Mouse (Mus musculus): ENCODE measurements around the gene Sergef. TPM values are rescaled to one million over a fixed set of nuclear protein-coding genes. Genes with fewer than 3 reads are reported as not detected.

Gene Sergef
- total and polyA plus RNA-seq, 2 experiments from 2014 or later: 7.5 to 7.9 TPM

DNA sequence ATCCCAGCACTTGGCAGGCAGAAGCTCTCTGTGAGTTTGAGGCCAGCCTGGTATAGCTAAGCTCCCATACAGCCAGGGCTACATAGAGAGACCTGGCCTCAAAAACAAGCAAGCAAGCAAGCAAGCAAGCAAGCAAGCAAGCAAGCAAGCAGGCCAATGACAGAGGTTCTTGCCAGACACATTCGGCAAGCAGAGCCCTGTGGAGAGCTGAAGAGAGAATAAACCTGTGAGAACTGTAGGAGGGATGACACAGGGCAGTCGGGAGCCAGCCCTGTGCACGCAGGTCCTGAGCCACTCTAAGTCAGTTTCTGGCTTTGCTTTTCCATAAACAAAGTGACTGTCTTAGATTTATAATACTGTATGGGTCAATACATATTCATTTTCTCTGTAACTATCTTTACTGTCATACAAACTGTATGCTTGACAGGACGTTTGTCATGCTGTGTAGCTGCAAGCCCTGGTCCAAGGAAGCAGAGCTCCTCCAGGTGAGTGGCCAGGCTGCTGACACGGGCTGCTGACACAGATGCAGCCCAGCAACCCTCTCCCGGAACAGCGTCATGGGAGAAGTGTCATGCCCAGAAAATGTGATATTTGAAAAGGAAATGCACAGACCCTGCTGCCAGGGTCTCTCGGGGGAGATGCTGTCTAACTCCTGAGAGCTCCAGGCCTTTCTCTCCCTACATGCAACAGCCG, 192.0 kb downstream of the Sergef start:
- no peaks in the 10 kb centered on the region for H3K36me3 ChIP-seq (replicated peaks; ENCODE audit: control insufficient read depth, insufficient read depth, low read length)
- no peak overlapping the region for H3K27ac ChIP-seq (ENCODE audit: low read depth)
- no peaks in the 10 kb centered on the region for H3K9me3 ChIP-seq (replicated peaks; ENCODE audit: control insufficient read depth, low read length)
- no peak overlapping the region for H3K4me2 ChIP-seq (ENCODE audit: low read depth, low read length)
- H3K4me1 ChIP-seq (ENCODE audit: control insufficient read depth, insufficient read depth): no peaks in the 10 kb centered on the region
- no peak overlapping the region for H3K9ac ChIP-seq (replicated peaks; ENCODE audit: low read depth, low read length)
- no peak overlapping the region for H3K4me3 ChIP-seq (ENCODE audit: low read depth, low read length)
- WGBS: 63% methylated on average over 9 of the region's 9 CpGs
- no peaks in the 10 kb centered on the region for H3K27me3 ChIP-seq (ENCODE audit: control insufficient read depth, insufficient read depth, low read length)
- ATAC-seq (ENCODE audit: insufficient read depth, low read depth): no peak
- no peak for TF ChIP-seq CTCF (IDR thresholded peaks at IDR 0.05; ENCODE audit: low read depth)
- no peak for TF ChIP-seq EP300 (IDR thresholded peaks at IDR 0.05; ENCODE audit: low read depth)
- DNase-seq (ENCODE audit: low spot score): no peak

DNA sequence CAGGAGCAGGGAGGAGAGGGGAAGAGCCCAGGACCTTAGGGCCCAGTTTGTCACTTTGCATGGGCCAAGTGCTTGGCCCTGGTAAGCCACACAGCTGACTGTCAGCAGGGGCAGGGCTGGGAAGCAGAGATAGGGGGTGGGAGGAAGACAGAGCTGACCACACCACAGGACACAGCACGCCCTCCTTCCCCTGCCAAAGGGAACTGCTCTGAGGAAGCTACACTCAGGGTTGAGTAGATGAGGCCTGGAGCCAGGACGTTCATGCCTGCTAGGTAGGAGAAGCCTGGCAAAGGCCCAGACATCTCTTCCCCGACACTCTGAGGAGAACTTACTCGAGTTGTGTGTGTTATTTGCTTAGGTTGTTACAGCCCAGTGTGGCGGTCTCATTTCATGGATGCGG, 193.7 kb downstream of the Sergef start:
- no peak overlapping the region for H3K4me3 ChIP-seq (ENCODE audit: low read depth, low read length)
- no peak for TF ChIP-seq CTCF (IDR thresholded peaks at IDR 0.05; ENCODE audit: low read depth)
- no peak for TF ChIP-seq EP300 (IDR thresholded peaks at IDR 0.05; ENCODE audit: low read depth)
- no peaks in the 10 kb centered on the region for H3K9me3 ChIP-seq (replicated peaks; ENCODE audit: control insufficient read depth, low read length)
- no peaks in the 10 kb centered on the region for H3K36me3 ChIP-seq (replicated peaks; ENCODE audit: control insufficient read depth, insufficient read depth, low read length)
- H3K9ac ChIP-seq (replicated peaks; ENCODE audit: low read depth, low read length): no peak overlapping the region
- no peaks in the 10 kb centered on the region for H3K4me1 ChIP-seq (ENCODE audit: control insufficient read depth, insufficient read depth)
- ATAC-seq (ENCODE audit: insufficient read depth, low read depth) (no peak), DNase-seq (ENCODE audit: low spot score) (no peak)
- no peak overlapping the region for H3K27ac ChIP-seq (ENCODE audit: low read depth)
- WGBS: 62% methylated on average over 6 of the region's 6 CpGs
- H3K27me3 ChIP-seq (ENCODE audit: control insufficient read depth, insufficient read depth, low read length): no peaks in the 10 kb centered on the region
- H3K4me2 ChIP-seq (ENCODE audit: low read depth, low read length): no peak overlapping the region

DNA sequence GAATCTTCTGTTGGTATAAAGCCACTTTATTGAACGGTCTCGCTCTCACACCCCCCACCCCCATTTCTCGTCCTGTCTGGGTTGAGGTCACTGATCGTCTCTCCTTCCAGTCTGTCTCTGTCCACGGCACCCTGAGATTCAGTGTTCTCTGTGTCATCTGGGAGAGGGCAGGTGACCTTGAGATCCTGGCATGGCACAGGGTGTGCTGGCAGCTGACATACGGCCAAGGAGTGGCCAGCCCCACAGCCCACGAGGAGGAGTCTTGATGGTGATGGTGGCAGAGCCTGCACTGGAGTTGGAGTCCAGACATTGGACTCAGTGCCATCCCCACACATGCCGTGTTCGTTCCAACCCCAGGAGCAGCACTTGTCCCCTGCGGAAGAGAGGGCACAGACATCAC, 196.4 kb downstream of the Sergef start:
- 74% methylated on average over 10 of the region's 10 CpGs for WGBS
- Histone ChIP-seq H3K9me3 (replicated peaks; ENCODE audit: control insufficient read depth, low read length) (no peaks in the 10 kb centered on the region), H3K36me3 (replicated peaks; ENCODE audit: control insufficient read depth, insufficient read depth, low read length) (no peaks in the 10 kb centered on the region), H3K27me3 (ENCODE audit: control insufficient read depth, insufficient read depth, low read length) (no peaks in the 10 kb centered on the region), H3K4me1 (ENCODE audit: control insufficient read depth, insufficient read depth) (no peaks in the 10 kb centered on the region), H3K4me3 (ENCODE audit: low read depth, low read length) (no peak overlapping the region), H3K9ac (replicated peaks; ENCODE audit: low read depth, low read length) (no peak overlapping the region), H3K27ac (ENCODE audit: low read depth) (no peak overlapping the region), H3K4me2 (ENCODE audit: low read depth, low read length) (no peak overlapping the region)
- DNase-seq (ENCODE audit: low spot score): no peak
- no peak for TF ChIP-seq EP300 (IDR thresholded peaks at IDR 0.05; ENCODE audit: low read depth)
- no peak for TF ChIP-seq CTCF (IDR thresholded peaks at IDR 0.05; ENCODE audit: low read depth)
- ATAC-seq (ENCODE audit: insufficient read depth, low read depth): no peak

DNA sequence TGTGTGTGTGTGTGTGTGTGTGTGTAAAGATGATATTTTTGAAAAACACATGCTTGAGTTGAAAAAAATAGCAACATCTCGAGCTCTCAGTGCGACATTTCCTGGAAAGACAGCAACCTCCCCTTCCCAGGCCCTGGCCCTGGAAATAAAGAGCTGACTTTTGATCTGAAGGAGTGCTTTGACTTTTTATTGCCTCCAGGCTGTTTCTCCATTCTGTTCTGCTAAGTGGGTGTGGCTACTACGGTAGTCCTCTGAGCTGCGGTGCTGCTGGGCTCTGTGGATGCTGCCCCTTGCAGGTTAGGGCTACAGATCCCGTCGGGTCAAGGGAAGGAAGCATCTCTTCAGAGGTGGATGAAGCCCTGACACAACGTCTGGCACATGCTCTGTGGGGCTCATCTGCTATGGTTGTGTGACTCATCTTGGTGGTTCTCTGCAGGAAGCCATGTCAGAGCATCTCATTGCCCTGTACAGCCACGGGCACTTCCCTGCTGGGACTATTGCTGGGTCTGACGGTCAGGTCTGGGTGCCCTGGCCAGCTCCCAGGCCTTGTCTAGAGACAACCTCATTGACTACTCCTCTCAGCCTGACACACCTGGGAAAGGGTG, 201.0 kb downstream of the Sergef start:
- no peaks in the 10 kb centered on the region for H3K27me3 ChIP-seq (ENCODE audit: control insufficient read depth, insufficient read depth, low read length)
- no peak overlapping the region for H3K4me3 ChIP-seq (ENCODE audit: low read depth, low read length)
- WGBS: 65% methylated on average over 9 of the region's 9 CpGs
- no peak overlapping the region for H3K9ac ChIP-seq (replicated peaks; ENCODE audit: low read depth, low read length)
- ATAC-seq (ENCODE audit: insufficient read depth, low read depth) (no peak), DNase-seq (ENCODE audit: low spot score) (no peak)
- no peak overlapping the region for H3K4me2 ChIP-seq (ENCODE audit: low read depth, low read length)
- no peaks in the 10 kb centered on the region for H3K4me1 ChIP-seq (ENCODE audit: control insufficient read depth, insufficient read depth)
- TF ChIP-seq EP300 (IDR thresholded peaks at IDR 0.05; ENCODE audit: low read depth): no peak
- no peak for TF ChIP-seq CTCF (IDR thresholded peaks at IDR 0.05; ENCODE audit: low read depth)
- H3K36me3 ChIP-seq (replicated peaks; ENCODE audit: control insufficient read depth, insufficient read depth, low read length): no peaks in the 10 kb centered on the region
- no peaks in the 10 kb centered on the region for H3K9me3 ChIP-seq (replicated peaks; ENCODE audit: control insufficient read depth, low read length)
- no peak overlapping the region for H3K27ac ChIP-seq (ENCODE audit: low read depth)

DNA sequence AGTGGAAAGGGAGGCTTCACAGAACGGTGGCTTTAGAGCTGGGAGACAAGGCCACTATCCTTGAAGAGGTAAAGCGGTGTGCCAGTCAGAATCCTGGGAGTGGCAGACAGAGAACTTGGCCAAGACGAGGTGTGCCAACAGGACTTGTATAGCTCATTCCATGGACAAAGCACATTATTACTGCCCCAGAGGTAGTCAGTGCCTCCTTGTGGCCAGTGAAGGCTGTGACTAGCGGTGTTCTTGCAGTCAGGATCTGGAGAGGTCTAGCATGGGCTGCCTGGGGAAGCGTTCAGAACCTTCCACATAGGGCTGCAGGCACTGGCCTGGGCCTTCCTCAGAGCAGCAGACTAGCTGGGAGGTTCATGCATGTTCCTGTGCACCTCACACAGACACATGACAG, 203.8 kb downstream of the Sergef start:
- 86% methylated on average over 5 of the region's 5 CpGs for WGBS

More for the DNA sequence above, 203.8 kb downstream of the Sergef start:
- Histone ChIP-seq H3K27me3 (ENCODE audit: control insufficient read depth, insufficient read depth, low read length) (no peaks in the 10 kb centered on the region), H3K4me2 (ENCODE audit: low read depth, low read length) (no peak overlapping the region), H3K9ac (replicated peaks; ENCODE audit: low read depth, low read length) (no peak overlapping the region), H3K4me3 (ENCODE audit: low read depth, low read length) (no peak overlapping the region), H3K36me3 (replicated peaks; ENCODE audit: control insufficient read depth, insufficient read depth, low read length) (no peaks in the 10 kb centered on the region), H3K9me3 (replicated peaks; ENCODE audit: control insufficient read depth, low read length) (no peaks in the 10 kb centered on the region), H3K4me1 (ENCODE audit: control insufficient read depth, insufficient read depth) (no peaks in the 10 kb centered on the region), H3K27ac (ENCODE audit: low read depth) (no peak overlapping the region)
- TF ChIP-seq EP300 (IDR thresholded peaks at IDR 0.05; ENCODE audit: low read depth) (no peak), CTCF (IDR thresholded peaks at IDR 0.05; ENCODE audit: low read depth) (no peak)
- ATAC-seq (ENCODE audit: insufficient read depth, low read depth) (no peak), DNase-seq (ENCODE audit: low spot score) (no peak)
